Mouse (Mus musculus) thymus, adult 2 months (tissue): ENCODE data around the gene Spata45.

ENCODE experiments used
- CTCF ChIP-seq: fragments of 200-500 bp; IDR thresholded peaks from 2 replicates; pipeline ENCODE4 v1.5.1; 2012; ENCODE audit warnings: mild to moderate bottlenecking, control low read depth, low read length, moderate library complexity, borderline replicate concordance; ENCODE audit not compliant: control insufficient read depth, poor library complexity, insufficient read depth; ENCODE audit errors: extremely low read depth
- POLR2A ChIP-seq: fragments of 200-500 bp; IDR thresholded peaks from 2 replicates; pipeline ENCODE4 v1.6.1; 2012; ENCODE audit warnings: mild to moderate bottlenecking, low read length, control low read depth, moderate library complexity; ENCODE audit not compliant: control insufficient read depth, poor library complexity, insufficient read depth; ENCODE audit errors: extremely low read depth

DNA sequence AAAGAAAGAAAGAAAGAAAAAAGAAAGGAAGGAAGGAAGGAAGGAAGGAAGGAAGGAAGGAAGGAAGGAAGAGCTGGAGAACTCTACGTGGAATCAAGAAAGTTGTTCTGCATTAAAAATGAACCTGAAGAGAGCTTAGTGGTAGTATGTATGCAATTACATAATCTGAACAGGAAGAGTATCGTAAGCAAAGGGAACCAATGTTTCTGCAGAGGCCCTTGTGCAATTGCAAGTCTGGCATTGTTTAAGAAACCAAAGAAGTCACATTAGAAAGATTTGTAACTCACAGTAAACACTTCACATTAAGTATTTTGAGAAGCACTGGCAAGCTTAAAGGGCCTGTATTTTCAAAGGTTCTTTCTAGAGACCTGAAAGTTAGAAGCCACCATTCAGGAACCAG, 13.3 kb upstream of the Spata45 start:
- TF ChIP-seq POLR2A (no peak), CTCF (no peak)
